Mouse (Mus musculus) stomach, postnatal 0 days (tissue): ENCODE results near the gene Uhrf1bp1l. TPM values are rescaled to one million over a fixed set of nuclear protein-coding genes. Genes with fewer than 3 reads are reported as not detected.

Source experiments
- ATAC-seq: fragments of 200-750 bp; cut with Nextera tagmentation; 2 replicates; pipeline ENCODE4 v1.8.0; 2017; ENCODE audit not compliant: low FRiP score, low TSS enrichment
- DNase-seq: peaks from one replicate; pipeline ENCODE4 v3.0.0-alpha.2; 2016; ENCODE audit warnings: low spot score
- H3K27ac ChIP-seq: fragments of 300-500 bp; sonication (generic); replicated peaks from 2 replicates; pipeline ENCODE4 v1.5.1; 2014; ENCODE audit warnings: mild to moderate bottlenecking, control low read depth
- H3K27me3 ChIP-seq: fragments of 300-500 bp; sonication (generic); 2 replicates; pipeline ENCODE4 v1.6.1; 2014; ENCODE audit warnings: low read length; ENCODE audit not compliant: control insufficient read depth, insufficient read depth
- H3K36me3 ChIP-seq: fragments of 300-500 bp; sonication (generic); 2 replicates; pipeline ENCODE4 v1.6.1; 2014; ENCODE audit warnings: low read length, mixed read lengths; ENCODE audit not compliant: control insufficient read depth, insufficient read depth
- H3K4me1 ChIP-seq: fragments of 300-500 bp; sonication (generic); replicated peaks from 2 replicates; pipeline ENCODE4 v1.6.1; 2014; ENCODE audit warnings: antibody characterized with exemption; ENCODE audit not compliant: control insufficient read depth, insufficient read depth
- H3K4me2 ChIP-seq: fragments of 300-500 bp; sonication (generic); replicated peaks from 2 replicates; pipeline ENCODE4 v1.6.1; 2014; ENCODE audit warnings: low read depth, mild to moderate bottlenecking, control low read depth, moderate library complexity
- H3K4me3 ChIP-seq: fragments of 300-500 bp; sonication (generic); 2 replicates; pipeline ENCODE4 v1.5.1; 2014; ENCODE audit warnings: low read depth, low read length, control low read depth
- H3K9ac ChIP-seq: fragments of 300-500 bp; sonication (generic); 2 replicates; pipeline ENCODE4 v1.6.1; 2014; ENCODE audit warnings: mild to moderate bottlenecking, low read length, control low read depth, mixed read lengths
- H3K9me3 ChIP-seq: fragments of 300-500 bp; sonication (generic); 2 replicates; pipeline ENCODE4 v1.6.1; 2016; ENCODE audit warnings: low read length; ENCODE audit not compliant: control insufficient read depth
- CTCF ChIP-seq: IDR thresholded peaks from 2 replicates; pipeline ENCODE4 v1.5.1; 2016; ENCODE audit warnings: antibody characterized with exemption, low read depth, mild to moderate bottlenecking, moderate library complexity
- EP300 ChIP-seq: optimal IDR thresholded peaks from 2 replicates; pipeline ENCODE3; 2016; ENCODE audit warnings: antibody characterized with exemption
- WGBS: fragments of 180-500 bp; shearing (Covaris S2); extraction: QIAGEN DNeasy Blood & Tissue Kit; methylation state at CpG from one replicate; pipeline ENCODE4 v1.1.7; 2014; 5-methylcytosine and 5-hydroxymethylcytosine counted together
- polyA plus RNA-seq: library from polyadenylated mRNA; unstranded; fragments of >200 nt; fragmentation: Nextera tagmentation; extraction: Ambion mirVana; gene quantifications from 2 replicates; pipeline ENCODE4 v1.2.1, GENCODE M21; 2015

Uhrf1bp1l gene
- polyA plus RNA-seq, 1 experiment from 2014 or later = 13.3 TPM

- no peak overlapping the region for H3K4me3 ChIP-seq
- H3K9ac ChIP-seq = no peak overlapping the region
- H3K36me3 ChIP-seq = no peaks in the 10 kb centered on the region
- no peaks in the 10 kb centered on the region for H3K9me3 ChIP-seq
- no peak for TF ChIP-seq EP300
- TF ChIP-seq CTCF = no peak
- no peak for ATAC-seq
- no peaks in the 10 kb centered on the region for H3K27me3 ChIP-seq
- H3K4me2 ChIP-seq = no peak overlapping the region
- DNase-seq = no peak
- 86% methylated on average over 7 of the region's 7 CpGs for WGBS
- H3K4me1 ChIP-seq = no peaks in the 10 kb centered on the region
- no peak overlapping the region for H3K27ac ChIP-seq
Observed at GRCm38 (mm10) chr10:89856286-89856685, 111.5 kb downstream of the Uhrf1bp1l start.

GRCm38 (mm10) chr10:89868211-89868610 lies 123.4 kb downstream of the Uhrf1bp1l start:
- WGBS = 65% methylated on average over 4 of the region's 4 CpGs
- Histone ChIP-seq H3K9me3 (no peaks in the 10 kb centered on the region), H3K4me1 (no peaks in the 10 kb centered on the region), H3K36me3 (no peaks in the 10 kb centered on the region), H3K4me2 (no peak overlapping the region), H3K4me3 (no peak overlapping the region), H3K9ac (no peak overlapping the region), H3K27ac (no peak overlapping the region), H3K27me3 (0 out of 2 replicates have a peak, but pooled peaks cover 1% of the 10 kb centered on the region)
- no peak for DNase-seq
- TF ChIP-seq CTCF = no peak
- no peak for TF ChIP-seq EP300
- no peak for ATAC-seq

- no peak overlapping the region for H3K27ac ChIP-seq
- TF ChIP-seq CTCF = no peak
- no peak for TF ChIP-seq EP300
- H3K9ac ChIP-seq = no peak overlapping the region
- H3K4me3 ChIP-seq = no peak overlapping the region
- H3K36me3 ChIP-seq = no peaks in the 10 kb centered on the region
- no peaks in the 10 kb centered on the region for H3K4me1 ChIP-seq
- no peak for DNase-seq
- no peak overlapping the region for H3K4me2 ChIP-seq
- WGBS = 86% methylated on average over 3 of the region's 3 CpGs
- H3K27me3 ChIP-seq = 0 out of 2 replicates have a peak, but pooled peaks cover 2% of the 10 kb centered on the region
- no peaks in the 10 kb centered on the region for H3K9me3 ChIP-seq
- no peak for ATAC-seq
Observed at GRCm38 (mm10) chr10:89868836-89869235, 124.0 kb downstream of the Uhrf1bp1l start.

Other genes starting within 250 kb of the Uhrf1bp1l start
- 10.5 and 11.5 TPM in 2 replicates for gene Nr1h4, start 211.4 kb upstream of the Uhrf1bp1l start, polyA plus RNA-seq
- 0.02 TPM in 1 of 2 replicates, not detected in the other for gene Slc17a8, start 123.7 kb upstream of the Uhrf1bp1l start, polyA plus RNA-seq
- 5.0 and 5.3 TPM in 2 replicates for gene Scyl2, start 58.7 kb upstream of the Uhrf1bp1l start, polyA plus RNA-seq
- 17.1 TPM in 2 replicates for gene Actr6, start 12.7 kb upstream of the Uhrf1bp1l start, polyA plus RNA-seq
- gene Anks1b, start 128.5 kb downstream of the Uhrf1bp1l start, polyA plus RNA-seq = 1.8 and 1.9 TPM in 2 replicates